Mouse (Mus musculus): ENCODE results near the gene Tcf7l2. TPM values are rescaled to one million over a fixed set of nuclear protein-coding genes. Genes with fewer than 3 reads are reported as not detected.
A peak's percentile ranks its signal among the peaks of the same experiment; 100 is the strongest.

Tcf7l2 gene
- polyA plus RNA-seq, 1 experiment from 2014 or later, result 48.2 TPM

DNA sequence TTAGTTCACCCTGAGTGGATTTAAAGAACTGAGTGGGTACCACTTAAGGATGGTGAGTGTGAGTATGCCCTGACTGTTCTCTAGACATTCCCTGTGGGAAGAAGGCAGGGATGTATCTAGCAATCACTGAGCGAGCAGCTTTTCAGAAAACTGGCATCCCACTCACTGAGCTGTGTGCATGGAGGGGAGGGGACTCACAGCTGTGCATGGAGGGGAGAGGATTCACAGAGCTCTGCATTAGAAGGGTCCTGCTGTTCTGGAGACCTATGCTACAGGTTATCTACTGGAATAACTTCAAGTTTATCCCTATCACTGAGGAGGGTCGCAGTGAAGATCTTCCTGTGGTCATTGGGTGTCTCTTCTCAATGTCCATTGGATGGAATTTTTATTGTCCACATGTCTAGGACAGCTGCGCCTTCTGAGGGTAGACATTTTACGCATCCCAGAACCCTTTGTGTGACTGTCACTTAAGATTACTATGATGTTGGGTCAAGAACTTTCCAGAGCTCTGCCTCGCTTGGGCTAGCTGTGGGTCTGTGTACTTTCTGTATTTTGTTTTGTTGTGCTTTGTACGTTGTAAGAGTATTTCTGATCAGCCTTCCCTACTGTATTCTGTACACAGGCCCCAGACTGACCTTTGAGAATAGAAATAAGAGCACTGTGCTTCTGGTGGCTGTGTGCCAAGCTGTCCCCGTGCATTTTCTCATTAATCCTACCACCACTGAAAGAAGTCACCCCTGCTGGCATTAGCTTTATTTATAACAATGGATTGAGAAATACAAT is 192.5 kb downstream of the Tcf7l2 start:
- no peak overlapping the region for H3K27ac ChIP-seq
- H3K9ac ChIP-seq, result no peak overlapping the region
- no peaks in the 10 kb centered on the region for H3K9me3 ChIP-seq (replicated peaks)
- peaks cover 7% of the 10 kb centered on the region; the same call in 1 of the 2 replicates for H3K36me3 ChIP-seq
- ATAC-seq (replicated peaks; ENCODE audit: insufficient number of reproducible peaks, insufficient read depth, low FRiP score, low read depth), result no peak
- H3K4me3 ChIP-seq, result no peak overlapping the region
- H3K27me3 ChIP-seq, result no peaks in the 10 kb centered on the region
- H3K4me1 ChIP-seq (replicated peaks), result peaks cover 10% of the 10 kb centered on the region; the same call in 1 of the 2 replicates
- WGBS, result 57% methylated on average over 7 of the region's 7 CpGs
- no peak overlapping the region for H3K4me2 ChIP-seq

GRCm38 (mm10) chr19:55934730-55935003 is 193.0 kb downstream of the Tcf7l2 start:
- no peaks in the 10 kb centered on the region for H3K27me3 ChIP-seq
- peaks cover 7% of the 10 kb centered on the region; the same call in 1 of the 2 replicates for H3K36me3 ChIP-seq
- H3K4me1 ChIP-seq (replicated peaks), result peaks cover 10% of the 10 kb centered on the region; the same call in 1 of the 2 replicates
- no peak overlapping the region for H3K9ac ChIP-seq
- no peak overlapping the region for H3K4me2 ChIP-seq
- H3K27ac ChIP-seq, result no peak overlapping the region
- 79% methylated on average over 3 of the region's 3 CpGs for WGBS
- H3K4me3 ChIP-seq, result no peak overlapping the region
- H3K9me3 ChIP-seq (replicated peaks), result no peaks in the 10 kb centered on the region
- no peak for ATAC-seq (replicated peaks; ENCODE audit: insufficient number of reproducible peaks, insufficient read depth, low FRiP score, low read depth)

- Histone ChIP-seq H3K4me2 (no peak overlapping the region), H3K9me3 (replicated peaks) (no peaks in the 10 kb centered on the region), H3K27ac (no peak overlapping the region), H3K27me3 (no peaks in the 10 kb centered on the region), H3K36me3 (no peaks in the 10 kb centered on the region), H3K4me1 (replicated peaks) (peaks cover 23% of the 10 kb centered on the region), H3K4me3 (no peak overlapping the region), H3K9ac (no peak overlapping the region)
- no peak for ATAC-seq (replicated peaks; ENCODE audit: insufficient number of reproducible peaks, insufficient read depth, low FRiP score, low read depth)
- WGBS, result 90% methylated on average over 3 of the region's 3 CpGs
Measured at GRCm38 (mm10) chr19:55937026-55937425, 195.4 kb downstream of the Tcf7l2 start.

DNA sequence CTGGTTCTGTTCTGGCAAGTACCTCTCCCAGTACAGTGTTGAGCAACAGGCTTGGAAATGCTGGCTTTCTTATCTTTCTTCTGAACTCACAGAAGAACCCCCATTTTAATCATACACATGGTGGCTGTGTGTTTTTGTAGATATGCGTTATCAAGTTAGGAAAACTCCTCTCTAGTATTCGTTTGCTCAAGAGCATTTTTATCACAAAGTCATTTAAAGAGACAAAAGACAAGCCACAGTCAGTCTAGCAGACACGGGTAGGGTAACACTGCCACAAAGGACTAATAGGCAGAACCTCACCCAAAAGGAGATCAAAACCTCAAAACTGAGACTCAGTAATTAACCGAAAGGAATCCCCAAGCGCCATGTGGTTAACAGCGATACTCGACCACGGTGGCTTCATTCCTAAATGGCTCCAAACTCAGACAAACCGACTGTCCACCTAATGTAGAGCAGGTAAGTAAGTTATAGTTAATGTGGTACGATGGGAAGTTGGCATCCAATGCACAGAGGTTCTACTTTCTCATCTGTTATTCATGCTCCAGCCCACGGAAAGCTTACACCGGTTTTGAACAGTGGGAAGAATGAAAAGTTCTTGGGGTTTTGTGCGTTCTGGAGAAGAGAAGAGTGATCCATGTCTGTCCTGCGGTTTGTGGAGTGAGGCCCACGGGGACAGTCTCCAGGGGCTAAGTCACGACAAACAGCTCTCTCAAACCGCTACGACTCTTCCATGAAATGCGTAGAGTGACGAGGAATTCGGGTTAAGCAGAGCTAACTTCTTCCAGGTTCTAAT is 196.8 kb downstream of the Tcf7l2 start:
- H3K36me3 ChIP-seq, result no peaks in the 10 kb centered on the region
- no peak overlapping the region for H3K9ac ChIP-seq
- H3K27ac ChIP-seq, result no peak overlapping the region
- no peak for ATAC-seq (replicated peaks; ENCODE audit: insufficient number of reproducible peaks, insufficient read depth, low FRiP score, low read depth)
- peaks cover 23% of the 10 kb centered on the region for H3K4me1 ChIP-seq (replicated peaks)
- H3K4me2 ChIP-seq, result no peak overlapping the region
- 80% methylated on average over 21 of the region's 21 CpGs for WGBS
- no peaks in the 10 kb centered on the region for H3K9me3 ChIP-seq (replicated peaks)
- no peaks in the 10 kb centered on the region for H3K27me3 ChIP-seq
- no peak overlapping the region for H3K4me3 ChIP-seq

DNA sequence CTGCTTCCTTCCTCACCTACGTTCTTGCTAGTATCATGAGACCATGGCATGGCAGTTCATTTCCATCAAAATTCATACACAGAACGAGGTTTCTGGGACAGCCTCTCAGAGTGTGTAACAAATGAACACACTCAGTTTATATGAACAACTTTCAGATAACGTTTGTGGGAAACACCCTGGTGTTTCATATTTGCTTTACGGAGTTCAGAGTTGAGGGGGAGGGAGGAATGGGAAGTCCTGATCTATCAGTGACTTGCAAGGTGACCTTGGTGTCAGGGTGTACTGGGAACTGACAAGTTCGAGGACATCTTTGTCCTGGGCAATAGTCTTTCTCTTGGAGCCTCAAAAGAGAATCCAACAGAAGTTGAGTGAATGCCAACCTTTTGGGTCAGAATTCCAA is 197.5 kb downstream of the Tcf7l2 start:
- no peak overlapping the region for H3K4me2 ChIP-seq
- H3K4me3 ChIP-seq, result no peak overlapping the region
- H3K9ac ChIP-seq, result no peak overlapping the region
- H3K27me3 ChIP-seq, result no peaks in the 10 kb centered on the region
- ATAC-seq (replicated peaks; ENCODE audit: insufficient number of reproducible peaks, insufficient read depth, low FRiP score, low read depth), result no peak
- H3K4me1 ChIP-seq (replicated peaks), result peaks cover 22% of the 10 kb centered on the region
- WGBS, result 63% methylated on average over 5 of the region's 5 CpGs
- H3K36me3 ChIP-seq, result no peaks in the 10 kb centered on the region
- H3K27ac ChIP-seq, result no peak overlapping the region
- H3K9me3 ChIP-seq (replicated peaks), result no peaks in the 10 kb centered on the region

DNA sequence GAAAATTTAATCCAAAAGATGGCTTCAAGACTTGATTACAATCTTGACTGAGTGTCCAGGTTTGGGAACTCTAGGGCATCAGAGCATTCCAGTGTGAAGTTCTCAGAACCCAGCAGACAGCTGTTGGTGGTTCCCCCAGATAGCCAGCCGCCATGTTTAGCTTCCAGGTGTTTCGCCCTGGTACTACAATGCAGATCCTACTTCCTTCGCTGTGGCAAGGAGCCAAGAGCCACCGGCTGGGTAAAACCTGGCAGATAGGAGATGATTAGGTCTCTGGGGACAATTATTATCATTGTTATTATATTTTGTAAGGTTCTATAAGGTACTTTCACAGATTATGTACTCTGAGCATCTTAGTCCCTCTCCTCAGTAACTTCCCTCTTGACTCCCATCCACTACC is 198.1 kb downstream of the Tcf7l2 start:
- Histone ChIP-seq H3K27me3 (no peaks in the 10 kb centered on the region), H3K9ac (no peak overlapping the region), H3K36me3 (no peaks in the 10 kb centered on the region), H3K4me2 (no peak overlapping the region), H3K4me3 (no peak overlapping the region), H3K9me3 (replicated peaks) (no peaks in the 10 kb centered on the region), H3K27ac (no peak overlapping the region), H3K4me1 (replicated peaks) (peaks cover 15% of the 10 kb centered on the region)
- 87% methylated on average over 4 of the region's 4 CpGs for WGBS
- no peak for ATAC-seq (replicated peaks; ENCODE audit: insufficient number of reproducible peaks, insufficient read depth, low FRiP score, low read depth)

DNA sequence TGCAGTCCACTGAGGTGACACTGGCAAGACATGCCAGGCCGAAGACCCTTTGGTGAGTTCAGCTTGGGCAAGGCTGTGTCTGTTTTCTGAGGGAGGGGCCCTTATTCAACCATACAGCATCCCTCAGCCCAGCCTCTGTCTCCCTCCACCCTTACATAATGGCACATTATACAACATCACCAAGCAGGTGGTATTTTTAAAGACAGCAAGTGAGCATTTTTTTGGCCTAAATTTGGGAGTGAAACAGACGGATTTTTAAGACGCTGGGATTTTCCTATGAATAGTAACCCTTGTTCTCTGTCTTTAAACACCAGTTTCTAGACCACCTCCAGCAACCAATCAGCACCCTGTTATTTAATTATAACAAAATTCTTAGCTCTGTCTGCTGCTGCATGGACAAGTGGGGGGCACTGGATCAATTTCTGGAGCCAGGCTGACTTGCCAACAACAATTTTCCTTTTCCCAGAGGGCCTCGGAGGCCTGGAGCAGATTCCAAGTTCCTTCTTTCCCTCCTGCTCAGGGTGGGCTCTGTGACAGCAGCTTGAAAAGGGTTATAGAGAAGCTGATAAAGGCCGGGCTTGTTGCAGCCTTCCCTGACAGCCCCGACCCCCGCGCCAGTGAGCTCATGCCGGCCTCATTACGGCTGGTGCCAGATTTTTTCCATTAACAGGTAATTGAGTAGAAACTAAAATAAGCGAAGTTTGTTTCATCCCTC is 199.1 kb downstream of the Tcf7l2 start:
- H3K9ac ChIP-seq, result no peak overlapping the region
- no peaks in the 10 kb centered on the region for H3K36me3 ChIP-seq
- H3K27ac ChIP-seq, result no peak overlapping the region
- H3K27me3 ChIP-seq, result no peaks in the 10 kb centered on the region
- peaks cover 13% of the 10 kb centered on the region for H3K4me1 ChIP-seq (replicated peaks)
- 26% methylated on average over 11 of the region's 11 CpGs for WGBS
- H3K4me3 ChIP-seq, result no peak overlapping the region
- H3K4me2 ChIP-seq, result no peak overlapping the region
- H3K9me3 ChIP-seq (replicated peaks), result no peaks in the 10 kb centered on the region
- ATAC-seq (replicated peaks; ENCODE audit: insufficient number of reproducible peaks, insufficient read depth, low FRiP score, low read depth), result no peak

GRCm38 (mm10) chr19:55941253-55942125 is 199.9 kb downstream of the Tcf7l2 start:
- no peak for ATAC-seq (replicated peaks; ENCODE audit: insufficient number of reproducible peaks, insufficient read depth, low FRiP score, low read depth)
- 55% methylated on average over 16 of the region's 16 CpGs for WGBS
- Histone ChIP-seq H3K27me3 (no peaks in the 10 kb centered on the region), H3K36me3 (no peaks in the 10 kb centered on the region), H3K4me3 (no peak overlapping the region), H3K9me3 (replicated peaks) (no peaks in the 10 kb centered on the region), H3K4me1 (replicated peaks) (peaks cover 13% of the 10 kb centered on the region), H3K9ac (no peak overlapping the region), H3K27ac (no peak overlapping the region), H3K4me2 (no peak overlapping the region)

DNA sequence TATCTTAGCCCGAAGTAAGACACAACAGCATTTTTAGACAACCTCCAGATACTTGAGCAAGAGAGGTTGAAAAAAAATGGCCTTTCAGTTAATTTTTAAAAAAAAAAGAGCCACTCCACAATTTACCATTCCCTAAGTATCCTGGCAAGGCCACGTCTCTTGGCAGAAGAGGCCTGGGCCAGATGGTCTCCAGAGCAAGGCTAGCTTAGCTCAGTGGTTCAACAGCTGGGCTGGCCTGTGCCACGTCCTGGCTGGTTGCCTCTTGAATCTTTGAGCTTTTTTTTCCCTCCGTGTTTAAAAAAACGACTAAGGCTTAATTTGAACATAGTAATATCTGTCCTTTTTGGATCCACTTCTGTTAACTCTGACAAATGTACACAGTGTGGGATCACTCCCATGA is 209.8 kb downstream of the Tcf7l2 start:
- peaks cover 10% of the 10 kb centered on the region for H3K4me1 ChIP-seq (replicated peaks)
- H3K9ac ChIP-seq, result no peak overlapping the region
- no peak overlapping the region for H3K4me3 ChIP-seq
- no peaks in the 10 kb centered on the region for H3K36me3 ChIP-seq
- no peak overlapping the region for H3K4me2 ChIP-seq
- no peak for ATAC-seq (replicated peaks; ENCODE audit: insufficient number of reproducible peaks, insufficient read depth, low FRiP score, low read depth)
- no peak overlapping the region for H3K27ac ChIP-seq
- no peaks in the 10 kb centered on the region for H3K9me3 ChIP-seq (replicated peaks)
- H3K27me3 ChIP-seq, result no peaks in the 10 kb centered on the region
- 71% methylated on average over 5 of the region's 5 CpGs for WGBS

- Histone ChIP-seq H3K9ac (no peak overlapping the region), H3K4me2 (no peak overlapping the region), H3K9me3 (replicated peaks) (no peaks in the 10 kb centered on the region), H3K36me3 (no peaks in the 10 kb centered on the region), H3K27ac (0 out of 2 replicates have a peak overlapping the region, but pooled peaks have one; percentile 27), H3K4me1 (replicated peaks) (peaks cover 10% of the 10 kb centered on the region), H3K4me3 (no peak overlapping the region), H3K27me3 (no peaks in the 10 kb centered on the region; the same call in 1 of the 2 replicates)
- WGBS, result 41% methylated on average over 3 of the region's 3 CpGs
- ATAC-seq (replicated peaks; ENCODE audit: insufficient number of reproducible peaks, insufficient read depth, low FRiP score, low read depth), result 0 out of 2 replicates have a peak, but pooled peaks have one; percentile 35
Measured at GRCm38 (mm10) chr19:55953207-55953606, 211.6 kb downstream of the Tcf7l2 start.

Measured in heart, embryonic 15.5 days (tissue).